Mouse (Mus musculus): ENCODE data around the gene Dlgap1. TPM values are rescaled to one million over a fixed set of nuclear protein-coding genes. Genes with fewer than 3 reads are reported as not detected.

The Dlgap1 gene
- polyA plus RNA-seq, 1 experiment from 2014 or later = 2.4 TPM

- no peak overlapping the region for H3K4me3 ChIP-seq
- no peaks in the 10 kb centered on the region for H3K36me3 ChIP-seq
- WGBS = 74% methylated on average over 2 of the region's 2 CpGs
- H3K27ac ChIP-seq = no peak overlapping the region
- H3K27me3 ChIP-seq (ENCODE audit: insufficient read depth, poor library complexity, severe bottlenecking) = no peaks in the 10 kb centered on the region
- no peaks in the 10 kb centered on the region for H3K9me3 ChIP-seq
- no peak for DNase-seq (ENCODE audit: low spot score)
- no peaks in the 10 kb centered on the region for H3K4me1 ChIP-seq (replicated peaks)
These were observed 53.7 kb downstream of the Dlgap1 start for GRCm38 (mm10) chr17:70022618-70023017.

GRCm38 (mm10) chr17:70034862-70035261 lies 66.0 kb downstream of the Dlgap1 start:
- Histone ChIP-seq H3K4me3 (no peak overlapping the region), H3K9me3 (no peaks in the 10 kb centered on the region), H3K27ac (no peak overlapping the region), H3K36me3 (no peaks in the 10 kb centered on the region), H3K27me3 (ENCODE audit: insufficient read depth, poor library complexity, severe bottlenecking) (no peaks in the 10 kb centered on the region), H3K4me1 (replicated peaks) (no peaks in the 10 kb centered on the region)
- DNase-seq (ENCODE audit: low spot score) = no peak
- WGBS = 83% methylated on average over 2 of the region's 2 CpGs

GRCm38 (mm10) chr17:70040751-70041430 lies 72.0 kb downstream of the Dlgap1 start:
- DNase-seq (ENCODE audit: low spot score) = no peak
- H3K27me3 ChIP-seq (ENCODE audit: insufficient read depth, poor library complexity, severe bottlenecking) = no peaks in the 10 kb centered on the region
- no peaks in the 10 kb centered on the region for H3K36me3 ChIP-seq
- 81% methylated on average over 7 of the region's 7 CpGs for WGBS
- H3K4me3 ChIP-seq = no peak overlapping the region
- no peak overlapping the region for H3K27ac ChIP-seq
- H3K4me1 ChIP-seq (replicated peaks) = no peaks in the 10 kb centered on the region
- H3K9me3 ChIP-seq = no peaks in the 10 kb centered on the region

GRCm38 (mm10) chr17:70068281-70068680 lies 99.4 kb downstream of the Dlgap1 start:
- DNase-seq (ENCODE audit: low spot score) = no peak
- Histone ChIP-seq H3K27ac (no peak overlapping the region), H3K4me1 (replicated peaks) (no peaks in the 10 kb centered on the region), H3K9me3 (no peaks in the 10 kb centered on the region), H3K27me3 (ENCODE audit: insufficient read depth, poor library complexity, severe bottlenecking) (no peaks in the 10 kb centered on the region), H3K4me3 (no peak overlapping the region), H3K36me3 (no peaks in the 10 kb centered on the region)
- 84% methylated on average over 6 of the region's 6 CpGs for WGBS

- H3K27me3 ChIP-seq (ENCODE audit: insufficient read depth, poor library complexity, severe bottlenecking) = no peaks in the 10 kb centered on the region
- DNase-seq (ENCODE audit: low spot score) = no peak
- H3K36me3 ChIP-seq = no peaks in the 10 kb centered on the region
- H3K9me3 ChIP-seq = no peaks in the 10 kb centered on the region
- no peak overlapping the region for H3K4me3 ChIP-seq
- WGBS = 81% methylated on average over 2 of the region's 2 CpGs
- no peak overlapping the region for H3K27ac ChIP-seq
- no peaks in the 10 kb centered on the region for H3K4me1 ChIP-seq (replicated peaks)
These were observed 103.2 kb downstream of the Dlgap1 start for GRCm38 (mm10) chr17:70072066-70072465.

GRCm38 (mm10) chr17:70088220-70088619 lies 119.3 kb downstream of the Dlgap1 start:
- Histone ChIP-seq H3K4me3 (no peak overlapping the region), H3K36me3 (no peaks in the 10 kb centered on the region), H3K27me3 (ENCODE audit: insufficient read depth, poor library complexity, severe bottlenecking) (no peaks in the 10 kb centered on the region), H3K9me3 (no peaks in the 10 kb centered on the region), H3K4me1 (replicated peaks) (no peaks in the 10 kb centered on the region), H3K27ac (no peak overlapping the region)
- WGBS = 93% methylated on average over 4 of the region's 4 CpGs
- no peak for DNase-seq (ENCODE audit: low spot score)

GRCm38 (mm10) chr17:70090737-70091136 lies 121.9 kb downstream of the Dlgap1 start:
- H3K4me1 ChIP-seq (replicated peaks) = no peaks in the 10 kb centered on the region
- no peaks in the 10 kb centered on the region for H3K36me3 ChIP-seq
- H3K9me3 ChIP-seq = no peaks in the 10 kb centered on the region
- 89% methylated on average over 2 of the region's 2 CpGs for WGBS
- no peaks in the 10 kb centered on the region for H3K27me3 ChIP-seq (ENCODE audit: insufficient read depth, poor library complexity, severe bottlenecking)
- DNase-seq (ENCODE audit: low spot score) = no peak
- no peak overlapping the region for H3K27ac ChIP-seq
- H3K4me3 ChIP-seq = no peak overlapping the region

GRCm38 (mm10) chr17:70129151-70129550 lies 160.3 kb downstream of the Dlgap1 start:
- Histone ChIP-seq H3K36me3 (no peaks in the 10 kb centered on the region), H3K4me3 (no peak overlapping the region), H3K9me3 (no peaks in the 10 kb centered on the region), H3K4me1 (replicated peaks) (no peaks in the 10 kb centered on the region), H3K27me3 (ENCODE audit: insufficient read depth, poor library complexity, severe bottlenecking) (no peaks in the 10 kb centered on the region), H3K27ac (no peak overlapping the region)
- 90% methylated on average over 2 of the region's 2 CpGs for WGBS
- DNase-seq (ENCODE audit: low spot score) = no peak

GRCm38 (mm10) chr17:70169831-70170230 lies 201.0 kb downstream of the Dlgap1 start:
- Histone ChIP-seq H3K27ac (no peak overlapping the region), H3K4me3 (no peak overlapping the region)
- no peak for DNase-seq (ENCODE audit: low spot score)

GRCm38 (mm10) chr17:70172500-70173036 lies 203.7 kb downstream of the Dlgap1 start:
- Histone ChIP-seq H3K27me3 (ENCODE audit: insufficient read depth, poor library complexity, severe bottlenecking) (no peaks in the 10 kb centered on the region), H3K27ac (no peak overlapping the region), H3K4me1 (replicated peaks) (no peaks in the 10 kb centered on the region), H3K9me3 (no peaks in the 10 kb centered on the region), H3K36me3 (no peaks in the 10 kb centered on the region), H3K4me3 (no peak overlapping the region)
- 86% methylated on average over 9 of the region's 9 CpGs for WGBS
- no peak for DNase-seq (ENCODE audit: low spot score)

More at GRCm38 (mm10) chr17:70169831-70170230, 201.0 kb downstream of the Dlgap1 start:
- no peaks in the 10 kb centered on the region for H3K4me1 ChIP-seq (replicated peaks)
- no peaks in the 10 kb centered on the region for H3K9me3 ChIP-seq
- no peaks in the 10 kb centered on the region for H3K36me3 ChIP-seq
- 88% methylated on average over 2 of the region's 2 CpGs for WGBS
- H3K27me3 ChIP-seq (ENCODE audit: insufficient read depth, poor library complexity, severe bottlenecking) = no peaks in the 10 kb centered on the region

- no peak for DNase-seq (ENCODE audit: low spot score)
- Histone ChIP-seq H3K4me3 (no peak overlapping the region), H3K27ac (no peak overlapping the region), H3K27me3 (ENCODE audit: insufficient read depth, poor library complexity, severe bottlenecking) (no peaks in the 10 kb centered on the region), H3K4me1 (replicated peaks) (no peaks in the 10 kb centered on the region), H3K36me3 (no peaks in the 10 kb centered on the region), H3K9me3 (no peaks in the 10 kb centered on the region)
- 93% methylated on average over 6 of the region's 6 CpGs for WGBS
These were observed 205.0 kb downstream of the Dlgap1 start for GRCm38 (mm10) chr17:70173916-70174315.

GRCm38 (mm10) chr17:70191228-70191627 lies 222.4 kb downstream of the Dlgap1 start:
- Histone ChIP-seq H3K4me3 (no peak overlapping the region), H3K4me1 (replicated peaks) (no peaks in the 10 kb centered on the region), H3K27ac (no peak overlapping the region), H3K27me3 (ENCODE audit: insufficient read depth, poor library complexity, severe bottlenecking) (no peaks in the 10 kb centered on the region), H3K9me3 (no peaks in the 10 kb centered on the region), H3K36me3 (no peaks in the 10 kb centered on the region)
- no peak for DNase-seq (ENCODE audit: low spot score)
- 94% methylated on average over 6 of the region's 6 CpGs for WGBS

- 88% methylated on average over 3 of the region's 3 CpGs for WGBS
- DNase-seq (ENCODE audit: low spot score) = no peak
These were observed 254.0 kb downstream of the Dlgap1 start for GRCm38 (mm10) chr17:70222891-70223290.

More at GRCm38 (mm10) chr17:70222891-70223290, 254.0 kb downstream of the Dlgap1 start:
- Histone ChIP-seq H3K9me3 (no peaks in the 10 kb centered on the region), H3K4me1 (replicated peaks) (no peaks in the 10 kb centered on the region), H3K36me3 (no peaks in the 10 kb centered on the region), H3K27ac (no peak overlapping the region), H3K27me3 (ENCODE audit: insufficient read depth, poor library complexity, severe bottlenecking) (no peaks in the 10 kb centered on the region), H3K4me3 (no peak overlapping the region)
